Mouse (Mus musculus) central nervous system, embryonic 18 days (tissue): ENCODE measurements around the gene Tas1r2. TPM values are rescaled to one million over a fixed set of nuclear protein-coding genes. Genes with fewer than 3 reads are reported as not detected.

Source experiments
- polyA plus RNA-seq: library from polyadenylated mRNA; depleted of rRNA; stranded (reverse); fragments of >200 nt; gene quantifications from 2 replicates; pipeline ENCODE4 v1.2.3, GENCODE M21; 2012; rRNA removed

Gene Tas1r2
- not detected in 2 replicates for polyA plus RNA-seq

DNA sequence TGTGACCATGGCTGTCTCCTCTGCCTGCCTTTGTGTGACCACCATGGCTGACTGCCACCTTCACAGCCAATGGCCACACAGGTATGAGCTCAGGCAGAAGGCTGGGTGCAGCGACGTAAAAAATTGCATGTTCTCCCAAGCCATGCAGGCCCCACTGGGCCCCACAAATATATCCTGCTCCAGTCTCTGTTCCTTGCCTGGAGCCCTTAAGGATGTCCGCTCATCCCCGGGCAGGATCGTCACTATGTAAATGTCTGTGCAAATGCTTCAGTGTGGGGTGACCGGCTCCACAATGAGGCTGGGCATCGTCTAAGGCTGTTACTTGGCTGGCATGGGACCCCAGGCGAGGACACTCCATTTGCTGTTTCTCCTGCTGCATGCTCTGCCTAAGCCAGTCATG, at the start of gene Tas1r2:
TSS of gene Tas1r2 (plus strand) at position 301 of the 400 bp plus-strand sequence.

DNA sequence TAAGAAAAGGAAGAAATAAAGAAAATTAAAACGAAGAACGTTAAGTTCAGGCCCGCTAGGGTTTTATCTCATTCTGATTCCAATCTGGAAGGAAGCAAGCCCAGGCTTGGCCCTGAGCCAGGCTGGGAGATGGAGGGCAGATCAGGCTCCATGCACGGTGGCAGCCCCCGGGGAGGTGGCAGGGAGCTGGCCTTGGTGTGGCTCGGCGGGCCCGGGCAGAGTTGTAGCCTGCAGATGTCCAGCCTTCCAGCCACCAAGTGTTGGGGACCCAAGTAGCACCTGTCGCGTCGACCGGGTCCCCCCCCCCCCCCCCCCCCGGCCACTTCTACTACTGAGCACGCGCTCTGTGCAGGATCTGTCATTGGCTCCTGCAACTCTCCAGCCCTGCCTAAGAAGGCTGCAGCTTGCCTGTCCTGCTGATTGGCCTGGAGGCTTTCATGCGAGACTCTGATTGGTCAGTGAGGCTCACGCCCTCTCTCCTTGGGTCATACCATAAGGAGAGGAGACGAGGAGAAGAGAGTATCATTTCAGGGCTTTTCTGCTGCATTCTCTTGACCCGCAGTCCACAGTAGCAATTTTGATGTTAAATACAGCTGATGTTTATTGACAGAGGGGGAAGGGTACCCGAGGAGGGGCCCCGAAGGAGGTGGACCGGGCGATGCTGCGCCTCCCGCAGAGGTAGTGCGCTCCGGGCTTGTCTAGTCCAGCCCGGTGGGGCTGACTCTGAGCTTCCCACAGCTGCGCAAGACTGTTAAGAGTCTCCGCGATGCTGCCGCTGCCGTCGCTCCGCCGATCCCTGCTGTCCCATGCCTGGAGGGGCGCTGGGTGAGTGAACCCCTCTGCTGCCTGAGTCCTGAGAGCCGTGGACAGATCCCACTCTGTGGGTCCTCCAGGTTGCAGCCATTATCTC, 30.7 kb upstream of the Tas1r2 start, which contains the start of gene Aldh4a1:
TSS of gene Aldh4a1 (plus strand) at position 494 of the 910 bp plus-strand sequence.

Other genes with a start within 250 kb of the Tas1r2 start
- 9.9 and 10.6 TPM in 2 replicates for gene Iffo2, start 123.0 kb upstream of the Tas1r2 start, polyA plus RNA-seq
- 0.03 TPM in 1 of 2 replicates, not detected in the other for gene Gm21969, start 50.4 kb upstream of the Tas1r2 start, polyA plus RNA-seq
- 28.2 and 29.6 TPM in 2 replicates for gene Aldh4a1, start 30.7 kb upstream of the Tas1r2 start, polyA plus RNA-seq
- gene Pax7, start 180.0 kb downstream of the Tas1r2 start, polyA plus RNA-seq, result 2.6 and 3.0 TPM in 2 replicates